Mouse (Mus musculus) intestine, postnatal 0 days (tissue): ENCODE data around the gene Gm49405. TPM values are rescaled to one million over a fixed set of nuclear protein-coding genes. Genes with fewer than 3 reads are reported as not detected.
"Not testable (repeated sequence)": the region's sequence is repeated elsewhere in the genome, so short reads cannot be mapped to it uniquely, and the experiment has no call there.

ENCODE experiments used
- ATAC-seq: fragments of 200-750 bp; cut with Nextera tagmentation; 2 replicates; pipeline ENCODE4 v1.8.0; 2017; ENCODE audit warnings: mild to moderate bottlenecking, moderate TSS enrichment, moderate library complexity
- H3K27ac ChIP-seq: fragments of 300-500 bp; sonication (generic); 2 replicates; pipeline ENCODE4 v1.5.1; 2014; ENCODE audit warnings: mild to moderate bottlenecking, low read depth, low read length, moderate library complexity
- H3K27me3 ChIP-seq: fragments of 300-500 bp; sonication (generic); replicated peaks from 2 replicates; pipeline ENCODE4 v1.6.1; 2014; ENCODE audit warnings: low read length, mixed read lengths; ENCODE audit not compliant: control insufficient read depth, insufficient read depth
- H3K36me3 ChIP-seq: fragments of 300-500 bp; sonication (generic); 2 replicates; pipeline ENCODE4 v1.6.1; 2014; ENCODE audit warnings: mild to moderate bottlenecking, moderate library complexity; ENCODE audit not compliant: control insufficient read depth, insufficient read depth
- H3K4me1 ChIP-seq: fragments of 300-500 bp; sonication (generic); replicated peaks from 2 replicates; pipeline ENCODE4 v1.6.1; 2014; ENCODE audit warnings: antibody characterized with exemption, low read length, mixed read lengths; ENCODE audit not compliant: control insufficient read depth, insufficient read depth
- H3K4me2 ChIP-seq: fragments of 300-500 bp; sonication (generic); replicated peaks from 2 replicates; pipeline ENCODE4 v1.6.1; 2014; ENCODE audit warnings: low read depth, mild to moderate bottlenecking, moderate library complexity
- H3K4me3 ChIP-seq: fragments of 300-500 bp; sonication (generic); 2 replicates; pipeline ENCODE4 v1.5.1; 2014; ENCODE audit warnings: low read depth, low read length
- H3K9ac ChIP-seq: fragments of 300-500 bp; sonication (generic); 2 replicates; pipeline ENCODE4 v1.6.1; 2014; ENCODE audit warnings: mild to moderate bottlenecking, low read depth, low read length
- H3K9me3 ChIP-seq: fragments of 300-500 bp; sonication (generic); 2 replicates; pipeline ENCODE4 v1.6.1; 2016; ENCODE audit warnings: mixed run types; ENCODE audit not compliant: control insufficient read depth
- CTCF ChIP-seq: sonication (generic); IDR thresholded peaks from 2 replicates; pipeline ENCODE4 v1.5.1; 2016; ENCODE audit warnings: low read depth, mild to moderate bottlenecking, control low read depth, antibody characterized with exemption, moderate library complexity
- WGBS: fragments of 180-500 bp; shearing (Covaris S2); extraction: QIAGEN DNeasy Blood & Tissue Kit; methylation state at CpG from one replicate; pipeline ENCODE4 v1.1.7; 2014; 5-methylcytosine and 5-hydroxymethylcytosine counted together
- polyA plus RNA-seq: library from polyadenylated mRNA; unstranded; fragments of >200 nt; fragmentation: Nextera tagmentation; extraction: Ambion mirVana; gene quantifications from 2 replicates; pipeline ENCODE4 v1.2.1, GENCODE M21; 2015

Gene Gm49405
- 0.42 and 0.44 TPM in 2 replicates for polyA plus RNA-seq

GRCm38 (mm10) chr19:4000119-4000900, at the start of gene Gm49405, which contains the start of gene Nudt8:
Gene Gm49405, plus strand, starts transcription at chr19:4000626.
Gene Nudt8, plus strand, starts transcription at chr19:4000580.
- Histone ChIP-seq H3K4me3 (peak within 1 kb of the TSS; percentile 59), H3K27ac (peak within 1 kb of the TSS; percentile 91), H3K36me3 (peaks cover 3% of the 10 kb centered on the region), H3K4me1 (peaks cover 7% of the 10 kb centered on the region; the same call in 1 of the 2 replicates), H3K9ac (peak within 1 kb of the TSS; percentile 60), H3K9me3 (no peaks in the 10 kb centered on the region), H3K27me3 (no peaks in the 10 kb centered on the region), H3K4me2 (peak within 1 kb of the TSS; percentile 72)
- TF ChIP-seq CTCF, result peak; percentile 92
- under 1% methylated on average over 64 of the region's 64 CpGs for WGBS
- peak; percentile 86 for ATAC-seq

GRCm38 (mm10) chr19:3951461-3951860, 49.0 kb upstream of the Gm49405 start:
- no peak for TF ChIP-seq CTCF
- no peak overlapping the region for H3K4me3 ChIP-seq
- no peak for ATAC-seq

GRCm38 (mm10) chr19:3952099-3952498, 48.3 kb upstream of the Gm49405 start:
- Histone ChIP-seq H3K4me3 (no peak overlapping the region), H3K36me3 (peaks cover 21% of the 10 kb centered on the region), H3K27me3 (no peaks in the 10 kb centered on the region), H3K4me1 (no peaks in the 10 kb centered on the region), H3K4me2 (no peak overlapping the region), H3K9me3 (no peaks in the 10 kb centered on the region), H3K27ac (no peak overlapping the region), H3K9ac (no peak overlapping the region)
- no peak for TF ChIP-seq CTCF
- ATAC-seq, result no peak
- WGBS, result 41% methylated on average over 1 of the region's 1 CpGs

More at GRCm38 (mm10) chr19:3951461-3951860, 49.0 kb upstream of the Gm49405 start:
- no peaks in the 10 kb centered on the region for H3K27me3 ChIP-seq
- no peak overlapping the region for H3K4me2 ChIP-seq
- peaks cover 23% of the 10 kb centered on the region for H3K36me3 ChIP-seq
- no peak overlapping the region for H3K9ac ChIP-seq
- no peak overlapping the region for H3K27ac ChIP-seq
- no peaks in the 10 kb centered on the region for H3K4me1 ChIP-seq
- no peaks in the 10 kb centered on the region for H3K9me3 ChIP-seq

GRCm38 (mm10) chr19:3955033-3955432, 45.4 kb upstream of the Gm49405 start:
- H3K27ac ChIP-seq, result no peak overlapping the region
- no peak overlapping the region for H3K4me2 ChIP-seq
- no peak for TF ChIP-seq CTCF
- WGBS, result 57% methylated on average over 3 of the region's 3 CpGs
- peak; percentile 54 for ATAC-seq
- no peaks in the 10 kb centered on the region for H3K4me1 ChIP-seq
- H3K9me3 ChIP-seq, result no peaks in the 10 kb centered on the region
- H3K9ac ChIP-seq, result no peak overlapping the region
- no peaks in the 10 kb centered on the region for H3K36me3 ChIP-seq
- no peak overlapping the region for H3K4me3 ChIP-seq
- H3K27me3 ChIP-seq, result no peaks in the 10 kb centered on the region

DNA sequence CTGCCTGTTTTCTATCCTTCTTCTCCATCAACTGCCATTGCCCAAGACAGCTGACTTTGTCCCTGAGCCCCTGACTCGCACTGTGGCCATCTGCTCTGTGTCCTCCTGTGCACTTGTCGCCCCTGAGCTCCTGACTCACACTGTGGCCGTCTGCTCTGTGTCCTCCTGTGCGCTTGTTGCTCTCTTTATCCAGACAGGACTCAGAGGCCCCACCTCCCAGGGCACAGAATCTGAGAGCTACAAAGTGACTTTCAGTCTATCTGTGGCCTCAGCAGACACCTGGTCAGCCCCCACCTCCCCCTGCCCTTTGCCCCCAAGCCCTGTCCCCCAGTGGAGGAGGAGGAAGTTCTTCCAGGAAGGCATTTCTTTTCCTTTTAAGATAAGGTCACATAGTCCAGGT, 44.6 kb upstream of the Gm49405 start:
- peak; percentile 60 for ATAC-seq
- Histone ChIP-seq H3K4me2 (no peak overlapping the region), H3K4me1 (no peaks in the 10 kb centered on the region), H3K27ac (no peak overlapping the region), H3K9ac (no peak overlapping the region), H3K4me3 (no peak overlapping the region), H3K36me3 (no peaks in the 10 kb centered on the region), H3K27me3 (no peaks in the 10 kb centered on the region), H3K9me3 (no peaks in the 10 kb centered on the region)
- 22% methylated on average over 4 of the region's 4 CpGs for WGBS
- TF ChIP-seq CTCF, result no peak

DNA sequence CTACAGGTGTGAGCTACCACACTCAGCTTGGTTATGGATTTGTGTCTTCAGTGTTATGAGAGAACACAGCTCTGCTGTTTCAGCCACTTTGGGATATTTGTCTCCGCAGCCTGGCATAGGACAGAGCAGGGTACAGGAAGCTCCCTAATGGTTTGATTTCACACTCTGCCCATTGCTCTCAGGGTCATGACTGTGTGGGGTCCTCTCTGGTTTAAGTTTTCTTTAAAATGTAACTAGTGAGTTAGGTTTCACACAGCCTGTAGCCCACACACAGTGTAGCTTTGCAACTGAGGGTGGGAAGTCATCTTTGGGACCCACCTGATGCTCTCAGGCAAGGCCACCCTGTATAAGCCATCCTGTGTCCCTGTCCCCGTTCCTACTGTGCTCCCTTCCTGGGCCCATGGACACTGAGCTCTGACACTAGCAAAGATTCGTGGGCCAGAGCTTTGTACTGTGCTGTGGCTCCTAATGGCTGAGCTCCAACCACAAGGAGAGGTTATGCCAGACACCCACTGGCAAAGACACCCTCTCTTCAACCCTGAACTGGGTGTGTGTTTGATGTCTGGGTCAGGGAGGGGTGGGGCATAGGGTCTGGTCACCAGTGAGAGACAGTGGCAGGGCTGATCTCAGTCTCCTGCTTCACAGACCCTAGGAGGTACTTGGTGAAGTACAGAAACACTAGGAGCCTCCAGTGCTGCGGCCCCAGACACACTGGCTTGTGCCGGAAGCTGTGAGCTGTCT, 43.0 kb upstream of the Gm49405 start:
- not testable (repeated sequence) for H3K4me3 ChIP-seq, H3K4me1 ChIP-seq, H3K27ac ChIP-seq, H3K27me3 ChIP-seq, H3K9ac ChIP-seq, H3K4me2 ChIP-seq, H3K9me3 ChIP-seq, ATAC-seq, H3K36me3 ChIP-seq
- 87% methylated on average over 5 of the region's 5 CpGs for WGBS
